Mouse (Mus musculus) limb, embryonic 11.5 days (tissue): ENCODE data around the gene Cd200r4. TPM values are rescaled to one million over a fixed set of nuclear protein-coding genes. Genes with fewer than 3 reads are reported as not detected.
"Not testable (repeated sequence)": the region's sequence is repeated elsewhere in the genome, so short reads cannot be mapped to it uniquely, and the experiment has no call there.

ENCODE experiments used
- ATAC-seq: fragments of 200-750 bp; cut with Nextera tagmentation; 2 replicates; pipeline ENCODE4 v1.8.0; 2017; ENCODE audit warnings: low read depth; ENCODE audit not compliant: insufficient number of reproducible peaks, low FRiP score, low TSS enrichment
- DNase-seq: peaks from one replicate; pipeline ENCODE4 v3.0.0-alpha.2; 2015; ENCODE audit warnings: low spot score
- H3K27ac ChIP-seq: fragments of 300-500 bp; sonication (generic); replicated peaks from 2 replicates; pipeline ENCODE4 v1.5.1; 2014; ENCODE audit warnings: low read depth, mild to moderate bottlenecking, low read length
- H3K27me3 ChIP-seq: fragments of 300-500 bp; sonication (generic); 2 replicates; pipeline ENCODE4 v1.6.1; 2014; ENCODE audit warnings: mild to moderate bottlenecking, low read length, mixed read lengths; ENCODE audit not compliant: control insufficient read depth, insufficient read depth
- H3K36me3 ChIP-seq: fragments of 300-500 bp; sonication (generic); 2 replicates; pipeline ENCODE4 v1.6.1; 2014; ENCODE audit warnings: mild to moderate bottlenecking, low read length, moderate library complexity, mixed read lengths; ENCODE audit not compliant: control insufficient read depth, insufficient read depth
- H3K4me1 ChIP-seq: fragments of 300-500 bp; sonication (generic); 2 replicates; pipeline ENCODE4 v1.6.1; 2014; ENCODE audit warnings: low read length, mixed read lengths; ENCODE audit not compliant: control insufficient read depth, insufficient read depth
- H3K4me2 ChIP-seq: fragments of 300-500 bp; sonication (generic); 2 replicates; pipeline ENCODE4 v1.6.1; 2014; ENCODE audit warnings: low read depth, mild to moderate bottlenecking, moderate library complexity; ENCODE audit not compliant: severe bottlenecking
- H3K4me3 ChIP-seq: fragments of 300-500 bp; sonication (generic); 2 replicates; pipeline ENCODE4 v1.5.1; 2014; ENCODE audit warnings: low read depth, low read length
- H3K9ac ChIP-seq: fragments of 300-500 bp; sonication (generic); 2 replicates; pipeline ENCODE4 v1.6.1; 2014; ENCODE audit warnings: mild to moderate bottlenecking, low read length
- H3K9me3 ChIP-seq: fragments of 300-500 bp; sonication (generic); 2 replicates; pipeline ENCODE4 v1.6.1; 2016; ENCODE audit warnings: low read length; ENCODE audit not compliant: control insufficient read depth
- WGBS: fragments of 180-500 bp; shearing (Covaris S2); extraction: QIAGEN DNeasy Blood & Tissue Kit; methylation state at CpG from one replicate; pipeline ENCODE4 v1.1.7; 2014; 5-methylcytosine and 5-hydroxymethylcytosine counted together
- polyA plus RNA-seq: library from polyadenylated mRNA; unstranded; fragments of >200 nt; fragmentation: Nextera tagmentation; extraction: Ambion mirVana; gene quantifications from 2 replicates; pipeline ENCODE4 v1.2.1, GENCODE M21; 2014

Gene Cd200r4
- polyA plus RNA-seq, 1 experiment from 2014 or later: not detected

DNA sequence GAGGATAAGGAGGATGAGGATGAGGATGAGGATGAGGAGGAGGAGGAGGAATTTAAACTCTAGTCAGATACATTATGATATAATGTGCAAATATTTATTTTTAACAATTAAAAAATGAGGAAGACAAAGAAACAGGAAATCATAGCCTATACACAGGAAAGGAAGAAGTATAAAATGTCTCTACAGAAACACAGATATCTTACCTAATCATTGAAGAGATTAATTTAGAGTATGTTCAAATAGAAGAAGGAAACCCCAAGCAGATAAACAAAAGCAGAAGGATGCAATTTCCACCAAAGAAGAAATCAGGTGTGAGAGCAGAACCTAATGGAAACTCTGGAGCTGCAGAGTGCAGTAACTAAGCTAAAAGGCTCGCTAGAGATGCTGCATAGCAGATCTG lies 6.5 kb downstream of the Cd200r4 start:
- DNase-seq (no peak), ATAC-seq (no peak)
- Histone ChIP-seq H3K4me3 (no peak overlapping the region), H3K4me1 (no peaks in the 10 kb centered on the region), H3K9me3 (no peaks in the 10 kb centered on the region), H3K27ac (no peak overlapping the region), H3K27me3 (no peaks in the 10 kb centered on the region), H3K9ac (no peak overlapping the region), H3K4me2 (no peak overlapping the region), H3K36me3 (no peaks in the 10 kb centered on the region)
- 46% methylated on average over 1 of the region's 1 CpGs for WGBS

DNA sequence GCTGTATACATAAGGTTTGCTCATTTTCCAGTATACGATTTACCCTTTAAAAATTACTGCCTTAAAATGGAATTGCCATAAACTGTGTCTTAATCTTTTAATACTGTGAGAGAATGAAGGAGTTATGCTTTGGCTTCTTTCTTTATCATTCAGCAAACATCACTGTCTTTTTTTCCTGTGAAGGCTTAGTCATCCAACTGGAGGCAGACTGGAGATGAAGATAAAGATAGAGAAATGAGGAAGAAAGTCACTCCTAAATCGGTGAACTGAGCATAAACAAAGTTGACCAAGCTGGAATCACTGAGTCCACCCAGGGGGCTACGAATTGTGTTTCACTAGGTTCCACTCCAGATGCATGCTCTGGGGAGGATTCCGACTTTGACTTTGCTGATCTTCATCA lies 9.0 kb downstream of the Cd200r4 start:
- Histone ChIP-seq H3K4me3 (no peak overlapping the region), H3K9me3 (no peaks in the 10 kb centered on the region), H3K4me2 (no peak overlapping the region), H3K27me3 (no peaks in the 10 kb centered on the region), H3K36me3 (no peaks in the 10 kb centered on the region), H3K9ac (no peak overlapping the region), H3K27ac (no peak overlapping the region), H3K4me1 (no peaks in the 10 kb centered on the region)
- WGBS: 84% methylated on average over 4 of the region's 4 CpGs
- ATAC-seq: no peak
- no peak for DNase-seq

DNA sequence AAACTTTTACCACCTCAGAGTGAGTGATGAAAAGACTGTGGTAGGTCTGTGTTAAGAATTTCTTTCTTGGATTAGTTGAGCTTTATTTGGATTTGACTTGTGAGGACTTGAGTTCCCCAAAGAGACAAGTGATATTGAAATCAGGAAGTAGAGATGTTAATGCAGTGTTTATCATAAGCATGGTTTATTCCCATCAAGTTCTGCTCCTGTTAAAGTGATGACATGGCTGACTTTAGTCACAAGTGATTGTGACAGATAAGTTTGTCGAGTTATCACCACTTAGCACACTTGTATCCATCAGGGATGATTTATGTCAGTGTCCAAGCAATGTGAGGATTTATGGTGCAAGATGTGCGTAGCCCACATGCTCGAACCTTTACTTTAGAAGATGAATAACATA lies 20.8 kb downstream of the Cd200r4 start:
- 66% methylated on average over 3 of the region's 3 CpGs for WGBS
- DNase-seq: no peak
- H3K9ac ChIP-seq: no peak overlapping the region
- no peak for ATAC-seq
- H3K4me1 ChIP-seq: no peaks in the 10 kb centered on the region
- no peaks in the 10 kb centered on the region for H3K36me3 ChIP-seq
- no peak overlapping the region for H3K27ac ChIP-seq
- no peaks in the 10 kb centered on the region for H3K27me3 ChIP-seq
- H3K4me2 ChIP-seq: no peak overlapping the region
- no peak overlapping the region for H3K4me3 ChIP-seq
- no peaks in the 10 kb centered on the region for H3K9me3 ChIP-seq

DNA sequence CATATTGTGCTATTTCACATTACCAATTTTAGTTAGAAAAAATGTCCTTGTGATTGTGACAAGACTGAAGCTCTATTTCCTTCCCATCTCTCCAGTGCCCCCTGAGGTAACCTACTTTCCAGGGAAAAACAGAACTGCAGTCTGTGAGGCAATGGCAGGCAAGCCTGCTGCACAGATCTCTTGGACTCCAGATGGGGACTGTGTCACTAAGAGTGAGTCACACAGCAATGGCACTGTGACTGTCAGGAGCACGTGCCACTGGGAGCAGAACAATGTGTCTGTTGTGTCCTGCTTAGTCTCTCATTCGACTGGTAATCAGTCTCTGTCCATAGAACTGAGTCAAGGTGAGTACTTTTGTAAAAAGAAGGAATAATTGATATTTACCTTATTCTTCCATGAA lies 21.7 kb downstream of the Cd200r4 start:
- not testable (repeated sequence) for H3K4me3 ChIP-seq, H3K9ac ChIP-seq, ATAC-seq, H3K9me3 ChIP-seq, H3K36me3 ChIP-seq, DNase-seq, H3K4me1 ChIP-seq, H3K4me2 ChIP-seq, H3K27me3 ChIP-seq, H3K27ac ChIP-seq
- 56% methylated on average over 2 of the region's 2 CpGs for WGBS

DNA sequence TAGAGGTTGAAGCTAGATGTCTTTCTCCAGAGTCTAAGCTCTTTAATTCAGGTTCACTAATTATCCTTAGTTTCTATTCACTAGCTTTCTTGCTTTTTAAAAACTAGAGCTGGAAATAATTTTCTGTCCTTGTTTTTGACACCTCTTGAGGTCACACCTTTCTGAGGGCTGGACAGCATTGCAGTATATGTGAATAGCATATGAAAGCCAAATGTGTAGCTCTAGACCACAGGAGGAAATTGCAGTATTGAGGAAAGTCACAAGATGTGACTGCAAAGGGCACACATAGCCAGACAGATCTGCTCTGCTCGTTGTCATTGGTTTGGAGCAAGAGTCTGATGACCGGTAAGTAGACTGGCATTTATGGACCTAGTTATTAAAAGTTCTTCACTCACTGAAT lies 55.3 kb downstream of the Cd200r4 start, which contains the start of gene Cd200r2:
TSS of gene Cd200r2 (plus strand) at position 301 of the 400 bp plus-strand sequence.
- ATAC-seq (no peak), DNase-seq (no peak)
- WGBS: 90% methylated on average over 2 of the region's 2 CpGs
- Histone ChIP-seq H3K9me3 (no peaks in the 10 kb centered on the region), H3K36me3 (no peaks in the 10 kb centered on the region), H3K9ac (no peak within 1 kb of the TSS), H3K4me1 (no peaks in the 10 kb centered on the region), H3K4me2 (no peak within 1 kb of the TSS), H3K27me3 (no peaks in the 10 kb centered on the region), H3K4me3 (no peak within 1 kb of the TSS), H3K27ac (no peak within 1 kb of the TSS)

DNA sequence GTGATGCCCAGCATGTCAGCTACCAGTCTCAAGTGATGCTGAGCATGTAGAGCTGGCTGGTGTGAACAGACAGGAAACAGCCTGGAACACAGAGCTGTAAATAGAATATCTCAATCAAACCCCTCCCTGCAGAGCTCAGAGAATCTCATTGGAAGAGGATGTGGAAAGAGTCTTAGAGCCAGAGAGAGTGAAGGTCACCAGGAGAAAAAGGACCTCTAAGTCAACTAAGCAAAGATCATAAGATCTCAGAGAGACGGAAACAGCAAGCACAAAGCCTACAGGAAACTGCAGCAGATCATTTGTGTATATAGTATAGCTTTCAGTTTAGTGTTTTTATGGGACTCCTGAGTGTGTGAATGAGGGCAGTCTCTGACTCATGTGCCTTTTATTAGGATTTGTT lies 63.6 kb downstream of the Cd200r4 start:
- 60% methylated on average over 1 of the region's 1 CpGs for WGBS
- Histone ChIP-seq H3K9me3 (no peaks in the 10 kb centered on the region), H3K4me1 (no peaks in the 10 kb centered on the region), H3K4me3 (no peak overlapping the region), H3K4me2 (no peak overlapping the region), H3K27me3 (no peaks in the 10 kb centered on the region), H3K27ac (no peak overlapping the region), H3K9ac (no peak overlapping the region), H3K36me3 (no peaks in the 10 kb centered on the region)
- ATAC-seq: no peak
- no peak for DNase-seq

DNA sequence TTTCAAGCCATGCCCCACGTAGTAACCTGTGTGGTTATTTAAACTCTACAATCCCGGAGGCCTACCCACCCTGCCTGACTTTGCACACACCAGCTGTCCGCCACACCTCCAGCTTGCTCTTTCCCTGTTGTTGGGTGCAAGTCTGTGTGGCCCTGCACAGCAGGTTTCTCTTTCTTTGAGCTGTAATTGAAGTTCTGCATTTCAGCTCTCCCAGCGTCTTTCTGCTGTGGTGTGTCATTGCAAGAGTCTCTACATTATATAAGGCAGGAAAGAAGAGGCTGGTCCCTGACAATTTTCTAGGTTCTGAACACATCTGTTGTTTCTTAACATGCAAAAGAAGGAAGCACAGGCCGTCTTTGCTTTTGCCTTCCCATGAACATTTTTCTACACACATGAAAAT lies 65.1 kb downstream of the Cd200r4 start:
- no peak overlapping the region for H3K4me2 ChIP-seq
- H3K27ac ChIP-seq: no peak overlapping the region
- H3K4me1 ChIP-seq: no peaks in the 10 kb centered on the region
- H3K36me3 ChIP-seq: no peaks in the 10 kb centered on the region
- no peak for ATAC-seq
- DNase-seq: no peak
- no peaks in the 10 kb centered on the region for H3K27me3 ChIP-seq
- H3K4me3 ChIP-seq: no peak overlapping the region
- no peak overlapping the region for H3K9ac ChIP-seq
- no peaks in the 10 kb centered on the region for H3K9me3 ChIP-seq
- WGBS: 75% methylated on average over 5 of the region's 5 CpGs

DNA sequence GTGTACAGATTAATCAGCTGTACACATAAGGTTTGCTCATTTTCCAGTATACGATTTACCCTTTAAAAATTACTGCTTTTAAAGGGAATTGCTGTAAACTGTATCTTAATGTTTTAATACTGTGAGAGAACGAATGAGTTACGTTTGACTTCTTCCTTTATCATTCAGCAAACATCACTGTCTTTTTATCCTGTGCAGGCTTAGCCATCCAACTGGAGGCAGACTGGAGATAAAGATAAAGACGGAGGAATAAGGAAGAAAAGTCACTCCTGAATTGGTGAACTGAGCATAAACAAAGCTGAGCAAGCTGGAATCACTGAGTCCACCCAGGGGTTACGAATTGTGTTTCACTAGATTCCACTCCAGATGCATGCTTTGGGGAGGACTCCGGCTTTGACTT lies 66.1 kb downstream of the Cd200r4 start:
- no peak overlapping the region for H3K4me3 ChIP-seq
- H3K27ac ChIP-seq: no peak overlapping the region
- H3K4me2 ChIP-seq: no peak overlapping the region
- DNase-seq (no peak), ATAC-seq (no peak)
- no peaks in the 10 kb centered on the region for H3K4me1 ChIP-seq
- no peaks in the 10 kb centered on the region for H3K27me3 ChIP-seq
- H3K36me3 ChIP-seq: no peaks in the 10 kb centered on the region
- H3K9me3 ChIP-seq: no peaks in the 10 kb centered on the region
- WGBS: 86% methylated on average over 6 of the region's 6 CpGs
- no peak overlapping the region for H3K9ac ChIP-seq
